Mouse (Mus musculus) cerebellum, postnatal 36 days (tissue): ENCODE measurements around the gene Trappc6b.

Experiments used
- DNase-seq, 2 experiments: peaks; one replicate each; pipeline ENCODE4 v3.0.0; 2021 to 2022; ENCODE audit warnings: mixed read lengths in 2 of 2

Gene Trappc6b

GRCm38 (mm10) chr12:59053976-59054375 lies 7.3 kb downstream of the Trappc6b start:
- no peak for DNase-seq

- DNase-seq: no peak
Observed at GRCm38 (mm10) chr12:59053166-59053565, 8.1 kb downstream of the Trappc6b start.

DNA sequence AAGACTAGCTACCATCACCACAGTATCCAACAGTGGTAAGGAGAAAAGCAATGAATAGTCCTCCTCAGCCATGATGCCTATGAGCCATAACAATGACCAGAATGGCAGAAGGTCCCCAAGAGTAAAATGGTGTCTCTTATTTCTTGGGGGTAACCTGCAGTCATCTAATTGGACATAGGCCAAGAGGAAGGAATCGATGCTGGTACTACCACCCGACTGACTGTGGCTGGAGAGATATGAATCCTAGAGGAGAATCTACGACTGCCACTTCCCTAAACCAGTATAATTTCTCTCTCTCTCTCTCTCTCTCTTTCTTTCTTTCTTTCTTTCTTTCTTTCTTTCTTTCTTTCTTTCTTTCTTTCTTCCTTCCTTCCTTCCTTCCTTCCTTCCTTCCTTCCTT lies 8.8 kb downstream of the Trappc6b start:
- DNase-seq: no peak

- DNase-seq: no peak
Observed at GRCm38 (mm10) chr12:59040851-59041250, 20.4 kb downstream of the Trappc6b start.

- DNase-seq: no peak
Observed at GRCm38 (mm10) chr12:59039971-59040844, 21.1 kb downstream of the Trappc6b start.

- no peak for DNase-seq
Observed at GRCm38 (mm10) chr12:59039162-59039970, 21.9 kb downstream of the Trappc6b start.

DNA sequence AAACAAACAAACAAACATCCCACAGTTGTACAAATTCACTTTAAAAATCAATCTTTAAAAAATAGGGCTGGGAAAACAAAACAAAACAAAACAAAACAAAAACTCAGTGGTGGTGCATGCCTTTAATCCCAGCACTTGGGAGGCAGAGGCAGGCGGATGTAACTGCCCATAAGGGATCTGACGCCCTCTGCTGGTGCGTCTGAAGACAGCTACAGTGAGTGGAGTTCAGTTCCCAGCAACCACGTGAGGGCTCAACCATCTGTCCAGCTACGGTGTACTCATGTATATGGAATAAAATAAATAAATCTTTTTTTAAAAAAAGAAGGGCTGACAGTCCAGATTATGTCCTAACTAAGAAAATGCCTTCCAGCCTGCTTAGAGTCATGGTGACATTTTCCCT lies 29.2 kb downstream of the Trappc6b start:
- no peak for DNase-seq

DNA sequence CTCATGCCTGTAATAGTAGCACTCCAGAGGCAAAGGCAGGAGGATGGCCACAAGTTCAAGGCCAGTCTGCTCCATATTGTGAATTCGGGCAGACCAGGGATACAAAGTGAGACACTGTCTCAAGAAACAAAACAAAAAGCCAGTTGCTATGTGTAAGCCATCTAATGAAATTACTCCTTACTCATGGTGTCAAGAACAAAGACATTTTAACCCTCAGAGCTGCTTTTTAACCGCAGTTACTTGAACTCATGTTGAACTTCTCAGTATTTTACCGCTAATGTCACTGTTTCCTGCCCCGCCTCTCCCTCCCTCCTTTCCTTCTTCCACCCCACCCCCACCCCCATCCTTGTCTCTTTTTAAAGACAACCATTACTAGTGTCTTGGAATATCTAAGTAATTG lies 40.0 kb downstream of the Trappc6b start:
- no peak for DNase-seq

DNA sequence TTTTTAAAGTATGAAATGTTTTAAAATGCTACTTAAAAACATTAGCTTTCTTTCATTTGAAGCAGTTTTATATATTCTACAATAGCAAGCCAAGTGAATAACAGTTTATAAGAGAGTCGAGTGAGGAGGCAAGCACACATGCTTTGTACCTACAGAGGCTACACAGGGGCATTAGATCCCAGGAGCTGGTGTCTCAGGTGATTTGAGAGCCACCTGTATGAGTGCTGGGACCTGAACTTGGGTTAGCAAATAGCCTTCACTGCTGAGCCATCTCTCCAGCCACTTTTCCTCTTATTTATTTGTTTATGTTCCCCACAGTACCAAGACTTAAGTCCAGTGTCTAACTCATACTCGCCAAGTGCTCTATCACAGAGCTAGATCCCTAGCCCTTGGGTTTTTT lies 41.4 kb downstream of the Trappc6b start:
- DNase-seq: no peak

- DNase-seq: no peak
Observed at GRCm38 (mm10) chr12:59017970-59018369, 43.3 kb downstream of the Trappc6b start.

DNA sequence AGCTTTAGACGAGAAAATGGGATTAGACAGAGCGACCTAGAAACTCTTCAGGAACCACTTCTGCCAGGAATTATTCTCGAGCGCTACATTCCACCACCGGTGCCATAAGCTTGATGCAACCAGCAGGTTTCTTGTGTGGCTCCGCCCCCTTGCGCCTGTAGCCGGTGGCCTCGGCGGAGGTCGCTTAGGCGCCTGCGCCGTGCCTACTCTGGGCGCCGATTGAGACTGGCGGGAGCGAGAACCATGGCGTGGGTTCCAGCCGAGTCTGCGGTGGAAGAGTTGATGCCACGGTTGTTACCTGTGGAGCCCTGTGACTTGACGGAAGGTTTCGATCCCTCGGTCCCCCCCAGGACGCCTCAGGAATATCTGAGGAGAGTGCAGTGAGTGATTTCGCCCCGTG lies 48.0 kb downstream of the Trappc6b start, which contains the start of gene Gemin2:
Gemin2 (plus strand) TSS at position 160 of the 400 bp plus-strand sequence.
- peak; percentile 91 to 93 for DNase-seq

DNA sequence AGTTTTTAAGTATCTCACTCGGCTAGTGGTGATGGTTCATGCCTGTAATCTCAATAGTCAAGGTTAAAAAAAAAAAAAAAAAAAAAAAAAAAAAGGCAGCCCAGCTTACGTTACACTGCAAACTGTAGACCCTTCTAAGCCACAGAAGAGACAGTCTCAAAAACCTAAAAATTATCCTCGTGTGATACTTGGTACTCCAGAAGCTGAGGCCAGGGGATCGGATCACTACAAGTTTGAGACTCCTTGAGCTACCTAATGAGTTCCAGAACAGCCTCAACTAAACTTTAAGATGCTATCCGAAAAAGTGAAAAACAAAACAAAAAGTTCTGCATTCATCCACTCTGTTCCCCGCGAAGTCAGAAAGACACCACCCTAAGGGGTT lies 48.6 kb downstream of the Trappc6b start:
- DNase-seq: no peak

GRCm38 (mm10) chr12:59011844-59012709 lies 49.2 kb downstream of the Trappc6b start, which contains the start of gene Sec23a:
Gene Sec23a (minus strand): TSS chr12:59012017.
- peak; percentile 97 to 98 for DNase-seq

DNA sequence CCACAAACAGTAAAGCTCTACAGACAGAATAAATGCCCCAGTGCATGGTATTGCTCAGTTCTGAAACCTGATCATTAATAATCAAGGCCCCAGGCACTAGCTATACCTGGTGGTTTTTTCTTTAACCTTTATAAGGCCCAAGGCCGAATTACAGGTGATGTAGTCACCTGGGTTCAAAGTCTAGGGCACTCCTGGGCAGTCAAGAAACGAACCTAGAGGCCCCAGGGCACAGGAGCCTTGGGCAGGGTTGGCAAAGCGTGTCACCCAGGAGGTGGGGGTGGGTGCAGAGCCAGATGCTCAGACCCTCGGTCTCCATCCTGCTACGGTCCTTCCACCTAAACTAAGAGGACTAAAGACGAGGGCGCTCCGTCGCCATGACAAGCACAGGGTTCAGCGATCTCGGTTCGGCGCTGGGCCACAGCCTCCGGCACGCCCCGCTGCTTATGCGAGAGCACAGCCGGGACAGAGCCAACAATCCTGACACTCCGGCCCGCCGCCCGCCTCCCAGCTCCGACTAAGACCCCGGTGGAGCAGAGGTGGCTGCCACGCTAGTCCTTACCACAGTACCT lies 49.9 kb downstream of the Trappc6b start:
- DNase-seq: no peak

GRCm38 (mm10) chr12:59010482-59010881 lies 50.8 kb downstream of the Trappc6b start:
- DNase-seq: no peak
